Mouse (Mus musculus): ENCODE data around the gene Cytip.

DNA sequence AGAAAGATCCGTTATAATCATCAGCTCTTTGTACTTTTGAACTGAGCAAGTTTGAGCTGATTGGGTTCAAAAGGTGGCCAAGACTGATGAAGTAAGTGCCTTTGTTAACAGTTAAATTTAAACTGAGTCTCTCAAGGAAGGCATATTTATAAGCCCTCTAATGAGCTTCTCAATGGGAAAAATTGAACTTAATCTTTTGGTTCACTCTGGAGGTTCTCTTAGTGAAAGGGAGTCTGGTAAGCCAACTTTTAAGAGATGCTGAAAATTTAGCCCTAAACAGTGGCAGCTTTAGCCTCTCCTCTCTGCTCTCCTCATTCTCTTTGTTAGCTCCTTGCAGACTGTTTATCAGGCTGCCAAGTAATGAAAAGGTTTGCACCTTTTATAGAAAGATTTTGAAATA is 100.5 kb downstream of the Cytip start:
- TF ChIP-seq POLR2A (IDR thresholded peaks at IDR 0.05; ENCODE audit: low read depth, low read length) (no peak), CTCF (IDR thresholded peaks at IDR 0.05; ENCODE audit: borderline replicate concordance, insufficient read depth, low read length) (no peak)

Measured in embryonic fibroblast, embryonic 13.5 days (primary cell).